Mouse (Mus musculus) liver, embryonic 13.5 days (tissue): Measurements from ENCODE around the gene Pde4a. TPM values are rescaled to one million over a fixed set of nuclear protein-coding genes. Genes with fewer than 3 reads are reported as not detected.

ENCODE experiments used
- ATAC-seq: fragments of 200-750 bp; cut with Nextera tagmentation; 2 replicates; pipeline ENCODE4 v1.8.0; 2017; ENCODE audit warnings: low read depth, mild to moderate bottlenecking, moderate number of reproducible peaks, moderate library complexity
- DNase-seq: peaks from one replicate; pipeline ENCODE4 v3.0.0; 2022
- H3K27ac ChIP-seq: fragments of 300-500 bp; sonication (generic); 2 replicates; pipeline ENCODE4 v1.5.1; 2015; ENCODE audit warnings: moderate library complexity, mild to moderate bottlenecking, inconsistent platforms
- H3K27me3 ChIP-seq: fragments of 300-500 bp; sonication (generic); 2 replicates; pipeline ENCODE4 v1.6.1; 2015; ENCODE audit warnings: mild to moderate bottlenecking, inconsistent platforms
- H3K36me3 ChIP-seq: fragments of 300-500 bp; sonication (generic); 2 replicates; pipeline ENCODE4 v1.6.1; 2015; ENCODE audit warnings: mild to moderate bottlenecking, inconsistent platforms
- H3K4me1 ChIP-seq: fragments of 300-500 bp; sonication (generic); replicated peaks from 2 replicates; pipeline ENCODE4 v1.6.1; 2015; ENCODE audit warnings: inconsistent platforms
- H3K4me2 ChIP-seq: fragments of 300-500 bp; sonication (generic); 2 replicates; pipeline ENCODE4 v1.6.1; 2015; ENCODE audit warnings: inconsistent platforms, mild to moderate bottlenecking, moderate library complexity
- H3K4me3 ChIP-seq: fragments of 300-500 bp; sonication (generic); replicated peaks from 2 replicates; pipeline ENCODE4 v1.5.1; 2015; ENCODE audit warnings: mild to moderate bottlenecking, inconsistent platforms
- H3K9ac ChIP-seq: fragments of 300-500 bp; sonication (generic); 2 replicates; pipeline ENCODE4 v1.6.1; 2015; ENCODE audit warnings: mild to moderate bottlenecking, inconsistent platforms
- H3K9me3 ChIP-seq: fragments of 300-500 bp; sonication (generic); replicated peaks from 2 replicates; pipeline ENCODE4 v1.6.1; 2016; ENCODE audit warnings: inconsistent platforms
- WGBS: fragments of 180-500 bp; shearing (Covaris S2); methylation state at CpG from one replicate; pipeline ENCODE4 v1.1.7; 2015; ENCODE audit not compliant: insufficient replicate concordance; 5-methylcytosine and 5-hydroxymethylcytosine counted together
- polyA plus RNA-seq: library from polyadenylated mRNA; unstranded; fragments of >200 nt; fragmentation: Nextera tagmentation; extraction: Ambion mirVana; gene quantifications from 2 replicates; pipeline ENCODE4 v1.2.1, GENCODE M21; 2015

Pde4a gene
- polyA plus RNA-seq, 1 experiment from 2014 or later, result 2.0 TPM

DNA sequence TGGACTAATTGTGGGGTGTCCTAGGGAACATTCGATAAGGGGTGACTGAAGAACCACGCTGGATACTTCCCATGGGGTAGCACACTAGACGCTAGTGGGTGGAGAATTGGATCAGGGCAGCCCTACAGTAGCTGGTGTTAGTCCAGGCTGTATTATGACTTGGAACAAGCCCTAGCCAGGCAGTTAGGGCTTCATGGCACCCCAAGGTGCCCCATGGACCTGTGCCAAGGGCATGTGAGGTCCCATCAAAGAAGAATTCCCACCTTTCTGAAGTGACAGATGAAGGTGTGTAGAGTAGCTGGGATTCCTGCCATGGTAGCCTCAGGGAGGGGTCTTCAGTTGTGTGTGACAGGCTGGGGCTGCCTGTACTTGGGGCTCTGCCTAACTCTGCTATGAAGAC, 1.0 kb downstream of the Pde4a start:
- Histone ChIP-seq H3K36me3 (no peaks in the 10 kb centered on the region), H3K4me2 (peak overlapping the region; percentile 78), H3K27me3 (peaks cover 59% of the 10 kb centered on the region), H3K9me3 (no peaks in the 10 kb centered on the region), H3K9ac (0 out of 2 replicates have a peak overlapping the region, but pooled peaks have one; percentile 65), H3K27ac (peak overlapping the region; percentile 83), H3K4me1 (peaks cover 66% of the 10 kb centered on the region), H3K4me3 (peak overlapping the region; percentile 59; the same call in 1 of the 2 replicates)
- DNase-seq (no peak), ATAC-seq (no peak)
- 27% methylated on average over 3 of the region's 3 CpGs for WGBS

DNA sequence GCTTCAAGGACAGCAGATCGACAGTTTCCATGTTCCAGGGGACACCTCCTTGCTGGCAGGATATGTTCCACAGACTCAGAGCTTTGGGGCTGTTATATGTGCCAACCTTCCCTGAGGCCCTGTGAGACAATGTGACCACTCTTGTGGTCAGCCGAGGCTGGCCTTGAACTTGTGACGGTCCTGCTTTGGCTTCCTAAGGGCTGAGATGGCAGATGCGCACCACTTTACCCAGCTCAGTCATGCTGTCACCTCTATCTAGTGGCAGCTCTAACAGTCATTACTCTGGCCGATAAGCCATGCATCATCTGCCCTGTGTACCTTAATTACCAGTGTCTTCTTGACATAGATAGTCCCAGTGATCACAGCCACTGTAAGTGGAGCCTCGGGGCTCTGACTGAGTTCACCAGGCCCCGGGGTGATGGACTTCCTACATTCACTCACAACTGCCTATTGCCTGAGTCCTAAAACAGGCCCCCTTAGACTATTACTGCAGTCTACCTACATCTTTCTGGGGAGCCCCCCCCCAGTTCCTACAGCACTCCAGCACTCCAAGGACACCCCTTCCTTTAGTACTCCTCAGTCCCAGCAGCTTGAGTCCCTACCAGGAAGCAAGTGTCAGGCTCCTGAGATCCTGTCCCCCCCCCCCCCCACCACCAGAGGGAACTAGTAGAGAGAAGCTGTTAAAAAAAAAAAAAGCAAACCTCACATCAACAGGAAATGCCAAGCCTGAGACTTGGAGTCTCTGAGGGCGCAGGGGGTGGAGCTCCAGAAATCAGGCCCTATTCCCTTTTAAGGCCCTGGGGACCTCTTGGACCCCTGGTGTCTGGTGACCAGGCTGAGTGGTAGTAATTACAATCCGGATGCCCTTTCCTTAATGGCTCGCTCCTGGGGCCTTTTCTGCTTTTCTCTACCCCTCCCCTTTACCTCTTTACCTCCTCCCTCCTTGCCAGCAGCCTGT, 1.9 kb downstream of the Pde4a start:
- Histone ChIP-seq H3K27me3 (peaks cover 50% of the 10 kb centered on the region), H3K4me1 (peaks cover 59% of the 10 kb centered on the region), H3K9me3 (no peaks in the 10 kb centered on the region), H3K4me3 (peak overlapping the region; percentile 59), H3K4me2 (peak overlapping the region; percentile 78), H3K36me3 (no peaks in the 10 kb centered on the region), H3K27ac (peak overlapping the region; percentile 83), H3K9ac (peak overlapping the region; percentile 71)
- DNase-seq (peak; percentile 17), ATAC-seq (peak; percentile 42)
- WGBS, result 32% methylated on average over 10 of the region's 10 CpGs

DNA sequence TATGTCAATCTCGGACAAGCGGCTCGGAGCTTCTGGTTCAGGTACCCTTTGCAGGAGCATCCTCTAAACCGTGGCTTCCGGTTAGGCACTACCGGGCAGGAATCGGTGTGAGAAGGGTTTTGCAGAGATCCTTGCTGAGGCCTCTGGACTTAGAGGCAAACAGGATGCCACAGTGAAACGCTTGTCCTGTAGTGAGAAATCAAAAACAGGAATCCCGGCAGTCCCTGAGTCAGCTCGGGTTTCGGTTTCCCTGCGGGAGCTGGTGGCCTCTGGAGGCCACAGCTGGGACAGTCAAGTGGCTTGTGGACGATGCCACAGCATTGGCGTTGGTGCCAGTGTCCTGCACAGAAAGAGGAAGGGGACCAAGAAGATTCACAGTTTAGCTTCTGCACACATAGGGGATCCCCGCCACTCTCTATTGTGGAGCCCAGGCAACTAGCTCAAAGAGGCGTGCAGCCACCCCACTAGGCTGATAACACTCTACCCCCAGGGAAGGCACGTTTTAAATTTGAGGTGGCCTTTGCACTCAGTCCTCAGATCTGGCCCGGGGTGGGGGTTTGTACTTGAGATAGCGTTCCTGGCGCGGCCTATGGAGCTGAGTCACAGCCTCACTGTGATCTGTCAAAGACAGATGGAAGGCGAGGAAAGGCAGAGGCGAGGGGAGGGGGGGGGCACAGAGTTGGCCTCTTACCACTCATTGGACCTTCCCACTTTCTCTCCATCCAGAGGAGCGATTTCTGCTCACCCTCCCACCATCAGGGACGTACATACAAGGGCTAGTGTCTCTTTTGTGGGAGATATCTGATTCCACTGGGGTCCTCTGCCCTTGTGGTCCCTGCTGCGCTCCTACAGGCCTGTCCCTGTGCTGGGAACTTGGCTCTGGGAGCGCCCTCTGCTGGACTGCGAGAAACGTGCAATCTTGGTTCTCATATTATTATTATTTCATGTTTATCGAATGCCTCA, 2.9 kb downstream of the Pde4a start:
- Histone ChIP-seq H3K4me1 (peaks cover 59% of the 10 kb centered on the region), H3K36me3 (no peaks in the 10 kb centered on the region), H3K4me2 (peak overlapping the region; percentile 78), H3K27me3 (peaks cover 40% of the 10 kb centered on the region), H3K27ac (peak overlapping the region; percentile 83), H3K9me3 (no peaks in the 10 kb centered on the region), H3K4me3 (peak overlapping the region; percentile 59), H3K9ac (peak overlapping the region; percentile 71)
- WGBS, result 2% methylated on average over 30 of the region's 30 CpGs
- peak; percentile 76 for DNase-seq
- ATAC-seq, result peak; percentile 87

DNA sequence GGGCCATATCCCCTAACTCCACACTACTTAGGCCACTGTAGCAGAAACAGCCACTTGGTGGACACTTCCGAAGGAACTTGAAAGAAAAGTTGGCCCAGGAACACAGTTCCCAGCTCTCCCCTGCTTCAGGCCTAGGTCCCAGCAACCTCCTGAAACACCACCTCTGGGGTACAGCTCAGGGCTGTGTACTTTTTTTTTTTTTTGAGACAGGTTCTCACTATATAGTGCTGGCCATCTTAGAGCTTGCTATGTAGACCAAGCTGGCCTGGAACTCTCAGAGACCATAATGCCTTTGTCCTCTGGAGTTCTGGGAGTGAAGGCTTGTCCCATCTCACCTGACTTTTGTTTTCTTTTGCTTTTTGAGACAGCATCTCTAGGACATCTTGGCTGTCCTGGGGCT, 3.6 kb downstream of the Pde4a start:
- peak overlapping the region; percentile 83 for H3K27ac ChIP-seq
- H3K27me3 ChIP-seq, result peaks cover 33% of the 10 kb centered on the region
- peak overlapping the region; percentile 78 for H3K4me2 ChIP-seq
- no peaks in the 10 kb centered on the region for H3K36me3 ChIP-seq
- no peaks in the 10 kb centered on the region for H3K9me3 ChIP-seq
- 35% methylated on average over 1 of the region's 1 CpGs for WGBS
- H3K9ac ChIP-seq, result peak overlapping the region; percentile 71; the same call in 1 of the 2 replicates
- H3K4me1 ChIP-seq, result peaks cover 54% of the 10 kb centered on the region
- ATAC-seq (no peak), DNase-seq (no peak)
- H3K4me3 ChIP-seq, result peak overlapping the region; percentile 59

DNA sequence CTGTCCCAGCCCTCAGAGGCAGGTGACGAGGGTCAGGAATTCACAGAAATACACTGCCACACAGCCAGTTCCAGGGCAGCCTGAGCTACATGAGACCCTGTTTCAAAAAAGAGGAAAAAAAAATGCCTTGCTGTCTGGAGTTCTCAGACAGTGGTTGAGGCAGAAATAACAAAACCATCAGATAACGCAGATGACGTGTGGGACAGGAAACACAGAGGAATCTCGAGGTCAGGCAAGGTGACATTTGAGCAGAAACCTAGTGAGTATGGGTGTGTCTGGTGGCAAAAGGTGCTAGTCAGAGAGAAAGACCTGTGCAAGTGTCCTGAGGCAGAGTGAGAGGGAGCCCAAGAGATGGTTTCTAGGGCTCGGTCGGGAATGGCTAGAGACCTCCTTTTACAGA, 6.8 kb downstream of the Pde4a start:
- H3K4me1 ChIP-seq, result peaks cover 22% of the 10 kb centered on the region
- ATAC-seq (no peak), DNase-seq (no peak)
- no peak overlapping the region for H3K9ac ChIP-seq
- H3K27ac ChIP-seq, result no peak overlapping the region
- H3K36me3 ChIP-seq, result no peaks in the 10 kb centered on the region
- peaks cover under 1% of the 10 kb centered on the region for H3K27me3 ChIP-seq
- 44% methylated on average over 6 of the region's 6 CpGs for WGBS
- H3K9me3 ChIP-seq, result no peaks in the 10 kb centered on the region
- H3K4me3 ChIP-seq, result no peak overlapping the region
- H3K4me2 ChIP-seq, result no peak overlapping the region

DNA sequence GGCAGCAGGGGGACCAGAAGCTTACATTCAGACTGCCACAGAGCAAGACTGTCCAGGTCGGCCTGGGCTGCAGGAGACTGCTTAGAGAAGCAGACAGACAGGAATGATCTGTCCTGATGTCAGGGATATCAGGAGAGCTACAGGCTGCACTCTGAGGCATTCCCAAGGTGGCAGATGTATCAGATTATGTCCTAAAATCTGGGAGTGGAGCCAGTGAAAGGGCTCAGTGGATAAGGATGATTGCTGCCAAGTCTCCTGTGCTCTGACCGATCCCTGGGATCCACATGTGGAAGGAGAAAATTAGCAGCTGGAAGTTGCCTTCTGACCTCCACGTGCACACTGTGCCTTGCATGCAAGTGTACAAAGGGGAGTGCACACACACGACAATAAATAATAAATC, 14.9 kb downstream of the Pde4a start:
- H3K9me3 ChIP-seq, result no peaks in the 10 kb centered on the region
- H3K27me3 ChIP-seq, result no peaks in the 10 kb centered on the region
- no peak overlapping the region for H3K27ac ChIP-seq
- 59% methylated on average over 4 of the region's 4 CpGs for WGBS
- no peak for ATAC-seq
- no peak for DNase-seq
- H3K4me1 ChIP-seq, result peaks cover 48% of the 10 kb centered on the region
- no peak overlapping the region for H3K9ac ChIP-seq
- no peak overlapping the region for H3K4me2 ChIP-seq
- no peaks in the 10 kb centered on the region for H3K36me3 ChIP-seq
- no peak overlapping the region for H3K4me3 ChIP-seq

DNA sequence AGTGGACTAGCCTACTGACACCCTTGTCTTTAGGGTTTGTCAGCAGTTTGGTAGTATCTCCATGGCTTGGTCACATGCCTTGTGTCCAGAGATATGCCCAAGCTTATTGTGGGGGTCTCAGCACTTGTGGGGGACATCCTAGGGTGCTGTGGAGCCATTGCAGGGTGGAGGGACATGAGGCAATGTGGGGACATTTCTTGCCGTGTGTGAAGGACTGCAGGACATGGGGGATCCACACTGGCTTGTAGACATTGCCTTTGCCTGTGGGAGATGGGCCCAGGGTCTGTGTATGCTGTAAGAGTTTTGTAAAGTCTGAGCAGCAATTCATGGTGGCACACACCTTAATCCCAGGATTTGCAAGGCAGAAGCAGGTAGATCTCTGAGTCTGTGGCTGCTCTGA, 15.3 kb downstream of the Pde4a start:
- H3K4me2 ChIP-seq, result peak overlapping the region; percentile 74
- DNase-seq, result no peak
- WGBS, result 32% methylated on average over 1 of the region's 1 CpGs

DNA sequence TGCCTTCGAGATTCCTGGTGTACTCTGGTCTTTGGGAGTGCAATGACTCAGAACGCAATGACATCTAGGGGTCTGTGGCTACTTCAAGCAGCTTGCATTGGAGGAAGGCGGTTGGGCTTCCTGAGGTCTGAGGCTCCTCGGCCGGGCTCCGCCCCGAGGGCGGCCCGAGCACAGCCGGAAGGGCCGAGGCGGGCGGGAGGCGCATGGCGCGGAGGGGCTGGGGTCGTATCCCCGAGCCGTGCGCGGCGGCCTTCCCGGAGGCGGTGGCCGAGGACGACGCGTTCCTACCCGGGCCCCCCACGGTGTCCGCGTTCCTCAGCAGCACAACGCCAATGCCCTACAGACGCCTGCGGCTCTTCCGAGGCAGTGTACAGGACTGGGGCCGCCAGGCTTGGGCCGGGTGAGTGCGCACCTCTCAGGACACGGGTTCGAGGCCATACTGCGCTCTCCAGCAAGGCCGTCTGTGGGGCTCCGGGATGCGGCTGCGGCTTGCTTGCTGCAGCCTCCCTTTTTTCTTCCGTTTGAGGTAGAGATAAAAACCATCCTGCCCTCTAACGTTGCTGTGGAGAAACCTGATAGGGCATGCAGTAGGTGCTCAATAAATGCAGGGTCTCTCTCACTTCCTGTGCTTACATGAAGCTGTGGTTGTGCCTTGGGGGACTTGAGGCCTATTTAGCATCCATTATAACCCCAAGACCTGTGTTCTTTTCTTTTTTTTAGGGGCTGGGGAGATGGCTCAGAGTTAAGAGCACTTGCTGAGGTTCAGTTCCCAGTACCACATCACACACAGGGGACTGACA, 16.1 kb downstream of the Pde4a start:
- Histone ChIP-seq H3K27ac (peak overlapping the region; percentile 72), H3K4me3 (peak overlapping the region; percentile 63), H3K27me3 (no peaks in the 10 kb centered on the region), H3K36me3 (no peaks in the 10 kb centered on the region), H3K4me2 (peak overlapping the region; percentile 74), H3K4me1 (peaks cover 54% of the 10 kb centered on the region), H3K9ac (peak overlapping the region; percentile 72), H3K9me3 (no peaks in the 10 kb centered on the region)
- ATAC-seq (peak; percentile 33), DNase-seq (no peak)
- 2% methylated on average over 48 of the region's 48 CpGs for WGBS

More for the DNA sequence above, 15.3 kb downstream of the Pde4a start:
- Histone ChIP-seq H3K4me3 (no peak overlapping the region), H3K36me3 (no peaks in the 10 kb centered on the region), H3K27me3 (no peaks in the 10 kb centered on the region), H3K27ac (peak overlapping the region; percentile 72; the same call in 1 of the 2 replicates), H3K9ac (0 out of 2 replicates have a peak overlapping the region, but pooled peaks have one; percentile 72), H3K4me1 (peaks cover 52% of the 10 kb centered on the region), H3K9me3 (no peaks in the 10 kb centered on the region)
- no peak for ATAC-seq

DNA sequence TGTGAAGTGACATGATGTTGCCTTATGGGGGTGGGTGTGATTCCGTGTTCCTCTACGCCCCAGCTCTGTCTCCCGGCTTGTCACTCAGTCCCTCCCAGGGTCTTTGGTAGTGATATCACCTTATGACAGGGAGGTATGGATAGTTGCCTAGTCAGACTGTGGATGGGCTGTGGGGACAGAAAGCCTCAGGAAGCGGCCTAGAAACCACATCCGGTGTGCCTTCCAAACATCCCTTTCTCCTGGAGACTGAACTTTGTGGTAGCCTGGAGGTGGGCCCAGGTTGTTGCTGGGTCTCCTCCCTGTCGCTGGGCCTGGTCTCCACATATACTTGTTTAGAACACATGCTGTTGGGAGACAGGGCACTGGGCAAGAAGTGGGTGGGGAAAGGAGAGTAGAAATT, 17.9 kb downstream of the Pde4a start:
- H3K4me2 ChIP-seq, result peak overlapping the region; percentile 75
- WGBS, result 34% methylated on average over 6 of the region's 6 CpGs
- H3K9me3 ChIP-seq, result no peaks in the 10 kb centered on the region
- no peaks in the 10 kb centered on the region for H3K27me3 ChIP-seq
- H3K4me1 ChIP-seq, result peaks cover 55% of the 10 kb centered on the region
- no peaks in the 10 kb centered on the region for H3K36me3 ChIP-seq
- DNase-seq, result no peak
- peak overlapping the region; percentile 59 for H3K4me3 ChIP-seq
- ATAC-seq, result no peak; the same call in 1 of the 2 replicates
- H3K9ac ChIP-seq, result peak overlapping the region; percentile 66; the same call in 1 of the 2 replicates
- H3K27ac ChIP-seq, result peak overlapping the region; percentile 26

DNA sequence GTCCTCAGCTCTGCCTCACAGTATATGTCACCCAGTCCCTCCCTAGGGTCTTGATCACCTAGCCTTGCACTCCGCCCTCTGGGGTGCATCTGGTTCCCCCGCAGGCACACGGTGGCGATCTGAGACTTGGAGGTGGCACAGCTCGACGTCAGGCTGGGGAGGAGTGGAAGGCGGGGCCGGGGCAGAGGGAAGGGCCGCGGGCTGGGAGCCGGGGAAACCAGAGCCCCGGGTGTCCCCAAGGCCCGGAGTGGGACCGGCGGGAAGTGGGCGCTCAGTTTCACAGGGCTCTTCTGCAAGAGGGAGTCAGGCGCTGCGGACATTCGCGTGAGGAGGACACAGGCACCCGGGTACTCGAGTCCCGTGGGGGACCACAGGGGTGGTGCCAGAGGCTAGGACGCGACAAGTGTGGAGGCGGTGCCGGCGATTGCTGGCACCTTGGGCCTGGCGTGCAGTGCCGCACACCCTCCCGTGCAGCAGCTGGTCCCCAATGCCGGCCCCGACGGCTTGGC, 18.4 kb downstream of the Pde4a start:
- WGBS, result 6% methylated on average over 34 of the region's 34 CpGs
- H3K36me3 ChIP-seq, result no peaks in the 10 kb centered on the region
- peak overlapping the region; percentile 75 for H3K4me2 ChIP-seq
- peaks cover 55% of the 10 kb centered on the region for H3K4me1 ChIP-seq
- H3K4me3 ChIP-seq, result peak overlapping the region; percentile 59
- H3K9ac ChIP-seq, result peak overlapping the region; percentile 66
- H3K9me3 ChIP-seq, result no peaks in the 10 kb centered on the region
- H3K27me3 ChIP-seq, result no peaks in the 10 kb centered on the region
- ATAC-seq (peak; percentile 73), DNase-seq (peak; percentile 53)
- H3K27ac ChIP-seq, result peak overlapping the region; percentile 26; the same call in 1 of the 2 replicates
